Mouse (Mus musculus) C2C12 (cell line): ENCODE measurements around the gene C330021F23Rik. TPM values are rescaled to one million over a fixed set of nuclear protein-coding genes. Genes with fewer than 3 reads are reported as not detected.

Experiments used
- H3K27me3 ChIP-seq: one replicate; pipeline ENCODE4 v1.6.1; 2011; ENCODE audit not compliant: control insufficient read depth, insufficient read depth, insufficient read length
- H3K36me3 ChIP-seq: one replicate; pipeline ENCODE4 v1.6.1; 2011; ENCODE audit not compliant: control insufficient read depth, insufficient read depth
- H3K4me3 ChIP-seq: one replicate; pipeline ENCODE4 v1.5.1; 2011; ENCODE audit warnings: mild to moderate bottlenecking, control low read depth; ENCODE audit not compliant: poor library complexity, insufficient read depth, severe bottlenecking
- H3K79me2 ChIP-seq: one replicate; pipeline ENCODE4 v1.6.1; 2011; ENCODE audit not compliant: control insufficient read depth, insufficient read depth
- H3K79me3 ChIP-seq: one replicate; pipeline ENCODE4 v1.6.1; 2011; ENCODE audit warnings: low read depth, control low read depth
- H3ac ChIP-seq: one replicate; pipeline ENCODE3; 2011; ENCODE audit warnings: low read depth; ENCODE audit not compliant: control insufficient read depth, insufficient read length
- CEBPB ChIP-seq: IDR thresholded peaks from one replicate; pipeline ENCODE4 v1.6.1; 2011; ENCODE audit warnings: low read depth, mild to moderate bottlenecking, control low read depth, moderate library complexity
- CTCF ChIP-seq: IDR thresholded peaks from one replicate; pipeline ENCODE4 v1.5.1; 2011; ENCODE audit not compliant: control insufficient read depth, insufficient read depth, insufficient read length
- FOSL1 ChIP-seq: IDR thresholded peaks from one replicate; pipeline ENCODE4 v1.8.0; 2011; ENCODE audit warnings: mild to moderate bottlenecking, low read length; ENCODE audit not compliant: poor library complexity, insufficient read depth, severe bottlenecking
- MAX ChIP-seq: IDR thresholded peaks from one replicate; pipeline ENCODE4 v1.6.1; 2011; ENCODE audit warnings: mild to moderate bottlenecking, control low read depth
- MYOD1 ChIP-seq: IDR thresholded peaks from one replicate; pipeline ENCODE4 v1.6.1; 2011; ENCODE audit warnings: low read depth; ENCODE audit not compliant: control insufficient read depth, insufficient read length
- MYOG ChIP-seq: IDR thresholded peaks from one replicate; pipeline ENCODE4 v1.6.1; 2011; ENCODE audit not compliant: control insufficient read depth, insufficient read length; ENCODE audit errors: extremely low read depth
- USF1 ChIP-seq: IDR thresholded peaks from one replicate; pipeline ENCODE4 v1.6.1; 2011; ENCODE audit warnings: low read depth, mild to moderate bottlenecking, control low read depth, moderate library complexity
- polyA plus RNA-seq: library from polyadenylated mRNA; unstranded; fragments of >200 nt; fragmentation: generic; extraction: Trizol; gene quantifications from one replicate; pipeline ENCODE4 v1.2.1, GENCODE M21; 2012; ENCODE audit warnings: missing spikeins

The C330021F23Rik gene
- polyA plus RNA-seq, 1 experiment, result not detected

GRCm38 (mm10) chr8:3556114-3556513 is 11.7 kb upstream of the C330021F23Rik start:
- H3K27me3 ChIP-seq, result no peaks in the 10 kb centered on the region
- no peak overlapping the region for H3K4me3 ChIP-seq
- H3K79me3 ChIP-seq, result no peaks in the 10 kb centered on the region
- no peak for TF ChIP-seq MYOD1
- no peak for TF ChIP-seq MAX
- TF ChIP-seq USF1, result no peak
- TF ChIP-seq CEBPB, result no peak
- no peak for TF ChIP-seq FOSL1
- TF ChIP-seq MYOG, result no peak
- no peak for TF ChIP-seq CTCF
- H3K79me2 ChIP-seq, result no peaks in the 10 kb centered on the region
- H3ac ChIP-seq, result no peak overlapping the region
- no peaks in the 10 kb centered on the region for H3K36me3 ChIP-seq

- TF ChIP-seq MYOG (no peak), CEBPB (no peak), USF1 (no peak), CTCF (no peak)
- Histone ChIP-seq H3K79me2 (no peaks in the 10 kb centered on the region), H3K36me3 (no peaks in the 10 kb centered on the region), H3K79me3 (no peaks in the 10 kb centered on the region), H3K27me3 (peaks cover 3% of the 10 kb centered on the region), H3ac (no peak overlapping the region), H3K4me3 (no peak overlapping the region)
Measured at GRCm38 (mm10) chr8:3568378-3568777, 588 bp downstream of the C330021F23Rik start.

- no peaks in the 10 kb centered on the region for H3K36me3 ChIP-seq
- H3K4me3 ChIP-seq, result no peak overlapping the region
- no peaks in the 10 kb centered on the region for H3K79me3 ChIP-seq
- no peaks in the 10 kb centered on the region for H3K79me2 ChIP-seq
- H3K27me3 ChIP-seq, result peaks cover 3% of the 10 kb centered on the region
- no peak for TF ChIP-seq MYOG
- no peak for TF ChIP-seq MAX
- TF ChIP-seq FOSL1, result no peak
- no peak for TF ChIP-seq USF1
- no peak for TF ChIP-seq MYOD1
- TF ChIP-seq CTCF, result no peak
- no peak for TF ChIP-seq CEBPB
- H3ac ChIP-seq, result no peak overlapping the region
Measured at GRCm38 (mm10) chr8:3569784-3570183, 2.0 kb downstream of the C330021F23Rik start.

GRCm38 (mm10) chr8:3574546-3574945 is 6.8 kb downstream of the C330021F23Rik start:
- no peaks in the 10 kb centered on the region for H3K79me2 ChIP-seq
- peaks cover 4% of the 10 kb centered on the region for H3K27me3 ChIP-seq
- H3K79me3 ChIP-seq, result no peaks in the 10 kb centered on the region
- no peak overlapping the region for H3ac ChIP-seq
- H3K36me3 ChIP-seq, result no peaks in the 10 kb centered on the region
- no peak overlapping the region for H3K4me3 ChIP-seq
- TF ChIP-seq USF1, result no peak
- no peak for TF ChIP-seq MYOG
- no peak for TF ChIP-seq FOSL1
- TF ChIP-seq MAX, result no peak

GRCm38 (mm10) chr8:3576211-3576960 is 8.6 kb downstream of the C330021F23Rik start:
- Histone ChIP-seq H3K27me3 (peaks cover 11% of the 10 kb centered on the region), H3ac (no peak overlapping the region), H3K4me3 (no peak overlapping the region), H3K79me3 (no peaks in the 10 kb centered on the region), H3K79me2 (no peaks in the 10 kb centered on the region), H3K36me3 (no peaks in the 10 kb centered on the region)
- TF ChIP-seq CTCF (no peak), MYOG (no peak), USF1 (no peak), CEBPB (no peak), MYOD1 (no peak), MAX (no peak), FOSL1 (no peak)
